Mouse (Mus musculus): ENCODE measurements around the gene Gm10488.
"Not testable (repeated sequence)": the region's sequence is repeated elsewhere in the genome, so short reads cannot be mapped to it uniquely, and the experiment has no call there.

Gm10488 gene

DNA sequence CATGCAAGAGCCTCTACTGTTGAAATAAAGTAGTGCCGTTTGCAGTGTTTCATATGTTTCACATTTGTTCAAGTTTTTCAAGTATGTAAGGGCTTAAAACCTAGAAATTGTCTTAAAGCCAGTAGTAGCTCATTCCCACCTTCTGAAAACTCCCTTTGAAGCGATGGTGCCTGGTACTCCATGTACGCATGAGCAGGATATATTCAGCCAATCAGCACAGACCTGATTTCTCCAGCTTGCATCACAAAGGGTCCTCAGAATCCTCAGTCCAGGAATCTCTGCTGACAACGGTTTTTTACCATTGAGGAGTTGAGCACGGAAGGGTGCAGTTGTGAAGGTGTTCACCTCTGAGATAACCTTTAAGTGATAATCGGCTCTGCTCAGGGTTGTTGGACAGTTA lies at the start of gene Gm10488:
TSS of gene Gm10488 (plus strand) at position 301 of the 400 bp plus-strand sequence.
- not testable (repeated sequence) for DNase-seq
